Mouse (Mus musculus) forebrain, embryonic 11.5 days (tissue): ENCODE data around the gene Numb. TPM values are rescaled to one million over a fixed set of nuclear protein-coding genes. Genes with fewer than 3 reads are reported as not detected.

Experiments used
- ATAC-seq: fragments of 200-750 bp; cut with Nextera tagmentation; replicated peaks from 2 replicates; pipeline ENCODE4 v1.8.0; 2017; ENCODE audit warnings: moderate TSS enrichment; ENCODE audit not compliant: low FRiP score
- DNase-seq: peaks from one replicate; pipeline ENCODE4 v3.0.0-alpha.2; 2017; ENCODE audit warnings: low spot score
- H3K27ac ChIP-seq: fragments of 300-500 bp; sonication (generic); 2 replicates; pipeline ENCODE4 v1.5.1; 2014; ENCODE audit warnings: low read depth, low read length
- H3K27me3 ChIP-seq: fragments of 300-500 bp; sonication (generic); 2 replicates; pipeline ENCODE4 v1.6.1; 2014; ENCODE audit warnings: mild to moderate bottlenecking, low read length, mixed read lengths; ENCODE audit not compliant: control insufficient read depth, insufficient read depth
- H3K36me3 ChIP-seq: fragments of 300-500 bp; sonication (generic); 2 replicates; pipeline ENCODE4 v1.6.1; 2014; ENCODE audit warnings: mild to moderate bottlenecking, low read length, moderate library complexity, mixed read lengths; ENCODE audit not compliant: control insufficient read depth, insufficient read depth
- H3K4me1 ChIP-seq: fragments of 300-500 bp; sonication (generic); replicated peaks from 2 replicates; pipeline ENCODE4 v1.6.1; 2014; ENCODE audit warnings: low read length, mixed read lengths; ENCODE audit not compliant: control insufficient read depth, insufficient read depth
- H3K4me2 ChIP-seq: fragments of 300-500 bp; sonication (generic); 2 replicates; pipeline ENCODE4 v1.6.1; 2014; ENCODE audit warnings: low read depth, mild to moderate bottlenecking, low read length, moderate library complexity, mixed read lengths; ENCODE audit not compliant: severe bottlenecking
- H3K4me3 ChIP-seq: fragments of 300-500 bp; sonication (generic); 2 replicates; pipeline ENCODE4 v1.5.1; 2014; ENCODE audit warnings: low read depth, low read length
- H3K9ac ChIP-seq: fragments of 300-500 bp; sonication (generic); 2 replicates; pipeline ENCODE4 v1.6.1; 2014; ENCODE audit warnings: low read length
- H3K9me3 ChIP-seq: fragments of 300-500 bp; sonication (generic); 2 replicates; pipeline ENCODE4 v1.6.1; 2016; ENCODE audit warnings: low read length, mixed read lengths; ENCODE audit not compliant: control insufficient read depth
- WGBS: fragments of 180-500 bp; shearing (Covaris S2); extraction: QIAGEN DNeasy Blood & Tissue Kit; methylation state at CpG from one replicate; pipeline ENCODE4 v1.1.7; 2014; 5-methylcytosine and 5-hydroxymethylcytosine counted together
- polyA plus RNA-seq: library from polyadenylated mRNA; unstranded; fragments of >200 nt; fragmentation: Nextera tagmentation; extraction: Ambion mirVana; gene quantifications from 2 replicates; pipeline ENCODE4 v1.2.1, GENCODE M21; 2014

Gene Numb
- polyA plus RNA-seq = 33.3 and 34.4 TPM in 2 replicates

DNA sequence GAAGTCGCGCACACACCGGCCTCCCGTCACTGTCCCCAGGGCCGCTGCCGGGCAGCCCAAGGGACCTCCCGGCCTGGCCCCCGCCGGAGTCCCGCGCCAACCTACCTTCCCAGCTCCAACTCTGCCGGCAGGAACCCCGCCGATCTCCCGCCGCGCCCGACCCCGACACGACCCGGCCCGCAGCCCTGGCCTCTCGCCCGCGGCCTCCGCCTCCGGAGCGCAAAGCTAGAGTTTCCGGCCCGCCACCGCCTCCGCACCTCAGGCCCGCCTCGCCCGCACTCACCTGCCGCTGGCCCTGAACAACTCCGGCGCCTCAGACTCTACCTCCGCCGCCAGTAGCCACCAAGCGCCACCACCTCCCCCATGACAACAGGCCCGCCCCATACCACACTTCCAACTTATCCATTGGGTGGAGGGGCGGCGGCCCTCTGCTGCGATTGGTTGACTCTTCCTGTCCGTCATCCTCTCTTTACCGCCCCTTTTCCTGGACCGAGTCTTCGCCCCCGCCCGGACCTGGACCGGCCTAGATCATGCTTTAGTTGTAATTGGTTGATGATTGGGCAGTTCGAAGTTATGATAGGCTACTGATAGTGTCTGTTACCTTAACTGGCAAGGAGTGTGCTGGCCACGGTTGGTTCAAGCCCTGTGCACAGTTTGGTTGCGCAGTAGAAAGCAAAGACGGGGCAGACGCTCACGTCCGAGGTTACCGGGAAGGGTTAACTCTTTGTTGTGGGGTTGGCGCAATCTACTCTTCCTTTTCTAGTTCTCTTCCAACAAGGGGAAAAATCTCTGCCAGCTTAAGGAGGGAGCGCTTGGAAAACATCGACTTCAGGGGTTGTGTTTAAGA is at the start of gene Numb:
Gene Numb, minus strand, starts transcription at position 400 of the 847 bp plus-strand sequence.
- H3K27ac ChIP-seq = peak within 1 kb of the TSS; percentile 81
- peak within 1 kb of the TSS; percentile 95 for H3K4me3 ChIP-seq
- H3K9me3 ChIP-seq = no peaks in the 10 kb centered on the region
- H3K36me3 ChIP-seq = no peaks in the 10 kb centered on the region
- H3K4me1 ChIP-seq = peaks cover 2% of the 10 kb centered on the region; the same call in 1 of the 2 replicates
- H3K4me2 ChIP-seq = peak within 1 kb of the TSS; percentile 89
- DNase-seq = peak; percentile 99
- 0% methylated on average over 59 of the region's 63 CpGs for WGBS
- ATAC-seq = peak; percentile 100
- H3K27me3 ChIP-seq = no peaks in the 10 kb centered on the region
- H3K9ac ChIP-seq = peak within 1 kb of the TSS; percentile 90

- no peaks in the 10 kb centered on the region for H3K4me1 ChIP-seq
- ATAC-seq (no peak), DNase-seq (no peak)
- no peak overlapping the region for H3K9ac ChIP-seq
- H3K9me3 ChIP-seq = no peaks in the 10 kb centered on the region
- no peaks in the 10 kb centered on the region for H3K36me3 ChIP-seq
- no peak overlapping the region for H3K4me2 ChIP-seq
- 84% methylated on average over 6 of the region's 7 CpGs for WGBS
- no peaks in the 10 kb centered on the region for H3K27me3 ChIP-seq
- H3K27ac ChIP-seq = no peak overlapping the region
- H3K4me3 ChIP-seq = no peak overlapping the region
Observed at GRCm38 (mm10) chr12:83965235-83965634, 43.5 kb upstream of the Numb start.

DNA sequence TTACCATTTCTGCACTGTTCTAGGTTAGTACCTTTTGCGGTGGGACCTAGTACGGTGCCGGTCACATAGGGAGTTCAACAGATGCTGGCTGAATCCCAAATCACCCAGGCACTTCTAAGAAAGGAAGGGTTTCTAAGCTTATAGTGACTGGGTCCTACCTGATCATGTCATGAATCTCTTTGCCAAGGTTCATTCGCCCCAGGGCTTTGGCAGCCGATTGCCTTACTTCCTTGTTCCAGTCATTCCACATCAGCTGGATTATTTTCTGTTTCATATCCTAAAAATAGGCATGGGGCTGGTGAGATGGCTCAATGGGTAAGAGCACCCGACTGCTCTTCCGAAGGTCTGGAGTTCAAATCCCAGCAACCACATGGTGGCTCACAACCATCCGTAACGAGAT is 36.5 kb upstream of the Numb start:
- DNase-seq (no peak), ATAC-seq (no peak)
- H3K27ac ChIP-seq = no peak overlapping the region
- H3K36me3 ChIP-seq = peaks cover 3% of the 10 kb centered on the region; the same call in 1 of the 2 replicates
- H3K4me2 ChIP-seq = no peak overlapping the region
- H3K27me3 ChIP-seq = no peaks in the 10 kb centered on the region
- H3K9ac ChIP-seq = no peak overlapping the region
- H3K4me3 ChIP-seq = no peak overlapping the region
- 96% methylated on average over 9 of the region's 9 CpGs for WGBS
- H3K4me1 ChIP-seq = peaks cover 2% of the 10 kb centered on the region; the same call in 1 of the 2 replicates
- no peaks in the 10 kb centered on the region for H3K9me3 ChIP-seq

DNA sequence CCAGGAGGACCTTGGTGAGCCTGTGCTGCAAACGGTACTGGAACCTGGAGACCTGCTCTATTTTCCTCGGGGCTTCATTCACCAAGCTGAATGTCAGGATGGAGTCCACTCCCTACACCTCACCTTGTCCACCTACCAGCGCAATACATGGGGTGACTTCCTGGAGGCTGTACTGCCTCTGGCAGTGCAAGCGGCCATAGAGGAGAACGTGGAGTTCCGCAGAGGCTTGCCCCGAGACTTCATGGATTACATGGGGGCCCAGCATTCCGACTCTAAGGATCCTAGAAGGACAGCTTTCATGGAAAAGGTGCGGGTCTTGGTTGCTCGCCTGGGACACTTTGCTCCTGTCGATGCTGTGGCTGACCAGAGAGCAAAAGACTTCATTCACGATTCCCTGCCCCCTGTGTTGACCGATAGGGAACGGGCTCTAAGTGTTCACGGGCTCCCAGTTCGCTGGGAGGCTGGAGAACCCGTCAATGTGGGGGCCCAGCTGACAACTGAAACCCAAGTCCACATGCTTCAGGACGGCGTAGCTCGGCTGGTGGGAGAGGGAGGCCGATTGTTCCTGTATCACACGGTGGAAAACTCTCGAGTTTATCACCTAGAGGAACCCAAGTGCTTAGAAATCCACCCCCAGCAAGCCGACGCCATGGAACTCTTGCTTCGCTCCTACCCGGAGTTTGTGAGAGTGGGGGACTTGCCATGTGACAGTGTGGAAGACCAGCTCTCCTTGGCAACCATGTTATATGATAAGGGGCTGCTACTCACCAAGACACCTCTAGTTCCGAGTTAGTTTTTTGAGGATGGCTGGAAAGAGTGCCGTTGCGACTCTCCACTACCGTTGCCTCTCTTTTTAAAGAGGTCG is 30.2 kb upstream of the Numb start:
- WGBS = 70% methylated on average over 32 of the region's 32 CpGs
- Histone ChIP-seq H3K36me3 (peaks cover 3% of the 10 kb centered on the region; the same call in 1 of the 2 replicates), H3K27ac (no peak overlapping the region), H3K4me2 (peak overlapping the region; percentile 87), H3K4me3 (peak overlapping the region; percentile 82), H3K27me3 (no peaks in the 10 kb centered on the region), H3K9me3 (no peaks in the 10 kb centered on the region), H3K9ac (peak overlapping the region; percentile 86), H3K4me1 (peaks cover 7% of the 10 kb centered on the region)
- DNase-seq (no peak), ATAC-seq (no peak)

GRCm38 (mm10) chr12:83950840-83951701 is 29.3 kb upstream of the Numb start:
- ATAC-seq = peak; percentile 70
- under 1% methylated on average over 107 of the region's 116 CpGs for WGBS
- H3K4me2 ChIP-seq = peak overlapping the region; percentile 87
- peaks cover 3% of the 10 kb centered on the region; the same call in 1 of the 2 replicates for H3K36me3 ChIP-seq
- H3K9ac ChIP-seq = peak overlapping the region; percentile 86
- H3K4me3 ChIP-seq = peak overlapping the region; percentile 82
- peak; percentile 79 for DNase-seq
- peaks cover 7% of the 10 kb centered on the region for H3K4me1 ChIP-seq
- peak overlapping the region; percentile 41; the same call in 1 of the 2 replicates for H3K27ac ChIP-seq
- no peaks in the 10 kb centered on the region for H3K27me3 ChIP-seq
- no peaks in the 10 kb centered on the region for H3K9me3 ChIP-seq

GRCm38 (mm10) chr12:83950493-83950839 is 28.7 kb upstream of the Numb start, which contains the start of gene Riox1:
Gene Riox1 (plus strand): TSS chr12:83950608.
- DNase-seq = peak; percentile 93
- ATAC-seq = peak; percentile 92
- Histone ChIP-seq H3K4me2 (peak within 1 kb of the TSS; percentile 87), H3K9me3 (no peaks in the 10 kb centered on the region), H3K4me1 (peaks cover 7% of the 10 kb centered on the region), H3K9ac (peak within 1 kb of the TSS; percentile 86), H3K36me3 (peaks cover 3% of the 10 kb centered on the region; the same call in 1 of the 2 replicates), H3K27ac (peak within 1 kb of the TSS; percentile 41; the same call in 1 of the 2 replicates), H3K4me3 (peak within 1 kb of the TSS; percentile 82), H3K27me3 (no peaks in the 10 kb centered on the region)
- WGBS = under 1% methylated on average over 37 of the region's 37 CpGs

GRCm38 (mm10) chr12:83949776-83950492 is 28.2 kb upstream of the Numb start:
- Histone ChIP-seq H3K4me1 (peaks cover 7% of the 10 kb centered on the region), H3K27me3 (no peaks in the 10 kb centered on the region), H3K4me2 (peak overlapping the region; percentile 87), H3K36me3 (peaks cover 3% of the 10 kb centered on the region; the same call in 1 of the 2 replicates), H3K27ac (no peak overlapping the region), H3K4me3 (peak overlapping the region; percentile 82), H3K9ac (peak overlapping the region; percentile 86; the same call in 1 of the 2 replicates), H3K9me3 (no peaks in the 10 kb centered on the region)
- WGBS = 31% methylated on average over 11 of the region's 11 CpGs
- ATAC-seq (0 out of 2 replicates have a peak, but pooled peaks have one; percentile 7), DNase-seq (no peak)
